Mouse (Mus musculus) kidney, postnatal 25 days (tissue): Measurements from ENCODE around the gene Gm10128.
"Not testable (repeated sequence)": the region's sequence is repeated elsewhere in the genome, so short reads cannot be mapped to it uniquely, and the experiment has no call there.

Experiments used
- DNase-seq, 2 experiments: peaks; one replicate each; pipeline ENCODE4 v3.0.0; 2021; ENCODE audit warnings: mixed read lengths in 2 of 2

The Gm10128 gene

GRCm38 (mm10) chr14:7643872-7644271, at the start of gene Gm10128:
Gene Gm10128, minus strand, starts transcription at chr14:7643972.
- DNase-seq = not testable (repeated sequence)

DNA sequence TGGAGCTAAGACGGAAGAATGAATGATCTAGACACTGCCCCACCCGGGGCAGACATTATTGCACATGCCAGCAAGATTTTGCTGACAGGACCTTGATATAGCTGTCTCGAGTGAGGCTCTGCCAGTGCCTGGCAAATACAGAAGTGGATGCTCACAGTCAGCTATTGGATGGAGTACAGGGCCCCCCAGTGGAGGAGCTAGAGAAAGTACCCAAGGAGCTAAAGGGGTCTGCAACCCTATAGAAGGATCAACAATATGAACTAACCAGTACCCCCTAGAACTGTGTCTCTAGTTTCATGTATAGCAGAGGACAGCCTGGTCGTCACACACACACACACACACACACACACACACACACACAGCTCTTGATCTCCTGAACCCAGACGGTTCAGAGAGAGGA, 37.4 kb upstream of the Gm10128 start:
- not testable (repeated sequence) for DNase-seq

DNA sequence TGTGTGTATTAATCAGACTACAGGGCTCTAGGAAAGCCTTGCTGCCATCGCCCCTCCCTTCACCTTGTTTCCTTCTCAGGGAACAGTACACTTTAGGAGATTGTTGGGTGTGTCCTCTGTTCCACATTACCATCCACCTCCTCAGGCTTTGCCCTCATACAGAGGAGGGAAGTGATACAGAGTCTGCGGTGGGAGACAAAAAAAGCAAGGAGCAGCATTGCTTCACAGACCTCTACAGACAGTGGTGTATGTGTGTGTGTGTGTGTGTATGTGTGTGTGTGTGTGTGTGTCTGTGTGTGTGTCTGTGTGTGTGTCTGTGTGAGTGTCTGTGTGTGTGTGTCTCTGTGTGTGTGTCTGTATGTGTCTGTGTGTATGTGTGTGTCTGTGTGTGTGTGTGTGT, 18.7 kb upstream of the Gm10128 start:
- DNase-seq = not testable (repeated sequence)

DNA sequence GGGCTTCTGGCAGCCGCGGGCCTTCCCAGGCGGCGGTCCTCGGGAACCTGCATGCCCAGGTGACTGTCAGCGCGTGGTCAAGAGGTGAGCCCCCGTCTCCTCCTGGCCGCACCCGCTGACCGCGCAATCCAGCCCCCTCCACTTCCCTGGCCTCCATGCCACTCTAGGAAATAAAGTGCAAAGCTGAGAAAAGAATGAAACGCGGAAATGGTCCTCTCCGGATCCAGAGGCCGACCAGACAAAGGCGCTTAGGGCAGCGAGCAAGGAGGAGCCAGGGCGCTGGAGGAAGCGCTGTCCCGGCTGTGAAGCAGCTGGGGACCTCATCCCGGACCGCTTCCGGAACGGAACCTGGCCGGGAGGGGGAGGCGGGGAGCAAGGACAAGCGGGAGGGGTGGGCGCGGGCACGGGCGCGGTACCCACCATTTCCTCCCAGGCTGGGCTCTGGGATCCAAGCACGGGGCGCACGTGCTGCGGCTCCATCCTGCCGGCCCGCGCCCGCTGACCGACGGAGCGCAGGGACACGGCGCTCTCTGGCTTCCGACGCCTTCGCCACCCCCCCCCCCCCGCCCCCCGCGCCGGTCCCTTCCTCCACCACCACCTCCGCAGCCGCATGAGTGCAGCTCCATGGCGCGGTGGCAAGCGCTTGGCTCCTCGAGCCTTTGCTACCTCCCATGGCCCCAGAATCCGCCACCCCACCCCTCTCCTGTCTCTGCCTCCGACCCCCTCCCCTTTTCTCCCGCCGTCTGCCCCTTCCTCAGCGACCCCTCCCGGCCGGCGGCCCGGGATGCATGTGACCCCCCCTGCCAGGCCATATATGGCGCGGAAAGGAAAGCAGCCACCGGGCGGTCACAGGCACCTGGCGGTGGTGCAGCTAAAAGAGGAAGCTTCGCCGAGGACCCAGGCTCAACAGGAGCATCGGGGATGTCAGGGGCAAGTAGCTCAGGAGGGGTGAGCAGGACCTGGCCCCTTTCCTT, 14.6 kb upstream of the Gm10128 start:
- peak in 1 of 2 experiments; percentile 34 for DNase-seq

GRCm38 (mm10) chr14:7657456-7657855, 13.7 kb upstream of the Gm10128 start:
- DNase-seq = not testable (repeated sequence)

DNA sequence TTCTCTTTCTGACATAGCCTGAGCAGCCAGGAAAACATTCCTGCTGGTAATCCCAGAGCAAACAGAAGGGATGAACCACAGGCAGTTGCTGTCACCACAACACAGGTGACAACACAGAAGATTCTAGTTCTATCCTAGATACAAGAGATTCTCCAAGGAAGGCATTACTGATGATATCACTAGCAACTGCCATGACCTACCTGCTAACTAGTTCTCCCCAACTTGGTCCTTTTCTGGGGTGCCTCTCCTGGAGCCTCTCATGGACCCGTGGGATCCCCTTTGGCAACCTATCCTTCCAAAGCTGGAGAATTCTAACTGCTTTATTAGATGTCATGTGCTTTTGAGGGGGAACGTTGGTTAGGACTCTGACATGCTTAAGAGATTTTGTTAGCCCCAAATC, 48.3 kb downstream of the Gm10128 start, which contains the start of gene Gm10338:
Gene Gm10338, minus strand, starts transcription at position 101 of the 400 bp plus-strand sequence.
- DNase-seq = not testable (repeated sequence)
